Mouse (Mus musculus): Measurements from ENCODE around the gene Nlgn1. TPM values are rescaled to one million over a fixed set of nuclear protein-coding genes. Genes with fewer than 3 reads are reported as not detected.

Nlgn1 gene
- polyA plus RNA-seq, 1 experiment from 2014 or later = 0.50 TPM

DNA sequence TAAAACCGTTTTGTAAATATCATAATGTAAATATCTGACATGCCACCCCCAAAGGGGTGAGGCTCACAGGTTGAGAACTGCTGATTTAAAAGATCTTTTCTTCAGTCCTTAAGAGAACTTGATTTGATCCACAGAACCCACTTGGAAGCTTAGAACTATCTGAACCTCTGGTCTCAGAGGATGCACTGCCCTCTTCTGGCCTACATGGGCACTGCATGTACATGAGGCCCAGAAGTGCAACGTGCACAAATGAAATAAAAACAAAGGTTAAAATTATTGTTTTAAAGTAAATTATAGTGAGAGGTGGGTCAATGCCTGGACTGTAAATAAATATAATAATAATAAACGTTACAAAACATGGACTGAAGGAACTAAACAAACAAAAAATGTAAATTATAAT is 657.2 kb downstream of the Nlgn1 start:
- 51% methylated on average over 3 of the region's 3 CpGs for WGBS
- H3K36me3 ChIP-seq (ENCODE audit: insufficient read depth, low read length) = no peaks in the 10 kb centered on the region
- H3K9me3 ChIP-seq (ENCODE audit: low read length) = no peaks in the 10 kb centered on the region
- H3K27ac ChIP-seq (ENCODE audit: low read length) = no peak overlapping the region
- H3K4me3 ChIP-seq (ENCODE audit: low read depth, low read length) = no peak overlapping the region
- H3K4me2 ChIP-seq (replicated peaks; ENCODE audit: low read depth, low read length) = no peak overlapping the region
- TF ChIP-seq EP300 (IDR thresholded peaks at IDR 0.05) (no peak), CTCF (IDR thresholded peaks at IDR 0.05) (peak; percentile 73)
- H3K27me3 ChIP-seq (replicated peaks; ENCODE audit: insufficient read depth, low read length) = no peaks in the 10 kb centered on the region
- DNase-seq (ENCODE audit: low spot score) (peak; percentile 6), ATAC-seq (no peak)
- no peaks in the 10 kb centered on the region for H3K4me1 ChIP-seq (ENCODE audit: insufficient read depth, low read depth, low read length)
- H3K9ac ChIP-seq (replicated peaks; ENCODE audit: low read depth) = no peak overlapping the region

DNA sequence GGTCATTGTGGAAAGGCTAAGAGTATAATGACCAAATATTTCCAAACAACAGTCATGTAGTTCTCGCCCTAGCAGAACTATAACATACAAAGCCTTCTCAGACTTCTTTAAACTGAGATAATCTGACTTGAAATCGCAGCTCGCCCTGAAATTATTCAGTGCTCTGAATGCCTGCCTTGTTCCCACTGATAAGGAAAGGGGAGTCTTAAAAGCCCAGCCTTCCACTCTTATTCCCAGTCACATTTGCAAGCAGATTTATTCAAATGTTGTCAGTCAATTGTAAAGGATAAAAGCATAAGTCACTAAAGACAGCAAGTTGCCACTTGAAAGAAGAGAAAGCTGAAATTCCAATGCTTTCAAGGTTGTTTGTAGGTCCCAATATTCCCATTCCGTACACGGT is 658.9 kb downstream of the Nlgn1 start:
- ATAC-seq (no peak), DNase-seq (ENCODE audit: low spot score) (no peak)
- H3K27me3 ChIP-seq (replicated peaks; ENCODE audit: insufficient read depth, low read length) = no peaks in the 10 kb centered on the region
- no peaks in the 10 kb centered on the region for H3K9me3 ChIP-seq (ENCODE audit: low read length)
- H3K27ac ChIP-seq (ENCODE audit: low read length) = no peak overlapping the region
- no peak overlapping the region for H3K9ac ChIP-seq (replicated peaks; ENCODE audit: low read depth)
- no peak overlapping the region for H3K4me3 ChIP-seq (ENCODE audit: low read depth, low read length)
- H3K4me2 ChIP-seq (replicated peaks; ENCODE audit: low read depth, low read length) = no peak overlapping the region
- H3K4me1 ChIP-seq (ENCODE audit: insufficient read depth, low read depth, low read length) = no peaks in the 10 kb centered on the region
- TF ChIP-seq CTCF (IDR thresholded peaks at IDR 0.05) (no peak), EP300 (IDR thresholded peaks at IDR 0.05) (no peak)
- no peaks in the 10 kb centered on the region for H3K36me3 ChIP-seq (ENCODE audit: insufficient read depth, low read length)
- 39% methylated on average over 5 of the region's 5 CpGs for WGBS

DNA sequence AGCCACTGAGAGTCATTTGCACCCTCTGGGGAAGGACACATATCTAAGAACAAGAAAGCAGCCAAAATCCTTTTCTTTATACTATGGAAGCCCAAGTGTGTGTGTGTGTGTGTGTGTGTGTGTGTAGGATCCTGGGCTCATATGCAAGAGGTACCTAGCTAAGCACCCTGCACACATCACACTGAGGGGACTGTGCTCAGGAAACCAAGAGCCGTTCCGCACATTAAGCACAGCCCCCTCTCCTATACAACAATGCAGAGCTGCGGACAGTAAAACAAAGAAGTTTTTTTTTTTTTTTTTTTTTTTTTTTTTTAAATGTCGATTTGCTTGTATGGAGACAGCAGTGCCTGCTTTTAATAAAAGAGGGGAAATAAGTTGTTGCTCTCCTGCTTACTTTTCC is 659.5 kb downstream of the Nlgn1 start:
- WGBS = 63% methylated on average over 4 of the region's 4 CpGs
- no peak for ATAC-seq

DNA sequence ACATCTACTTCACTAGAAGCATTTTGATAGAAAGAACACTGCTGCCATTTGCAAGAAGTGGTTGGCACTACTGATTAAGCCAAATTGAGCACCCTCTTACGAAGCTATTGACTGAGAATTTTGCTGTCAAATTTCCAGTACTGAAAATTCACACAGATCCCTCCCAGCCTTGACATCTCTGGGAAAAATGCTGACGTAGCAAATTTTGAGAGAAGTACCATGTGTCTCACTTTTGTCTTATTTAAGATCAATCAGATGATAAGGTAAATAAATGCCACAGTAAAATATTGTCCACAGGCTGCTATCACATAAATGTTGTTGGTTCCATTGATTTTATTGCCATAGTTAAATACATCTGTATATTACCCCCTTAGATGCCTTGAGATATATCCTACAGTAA is 668.8 kb downstream of the Nlgn1 start:
- Histone ChIP-seq H3K9me3 (ENCODE audit: low read length) (no peaks in the 10 kb centered on the region), H3K4me1 (ENCODE audit: insufficient read depth, low read depth, low read length) (no peaks in the 10 kb centered on the region), H3K27me3 (replicated peaks; ENCODE audit: insufficient read depth, low read length) (no peaks in the 10 kb centered on the region), H3K4me3 (ENCODE audit: low read depth, low read length) (no peak overlapping the region), H3K4me2 (replicated peaks; ENCODE audit: low read depth, low read length) (no peak overlapping the region), H3K9ac (replicated peaks; ENCODE audit: low read depth) (no peak overlapping the region), H3K36me3 (ENCODE audit: insufficient read depth, low read length) (no peaks in the 10 kb centered on the region), H3K27ac (ENCODE audit: low read length) (no peak overlapping the region)
- WGBS = 65% methylated on average over 2 of the region's 2 CpGs
- ATAC-seq (no peak), DNase-seq (ENCODE audit: low spot score) (no peak)
- no peak for TF ChIP-seq CTCF (IDR thresholded peaks at IDR 0.05)
- no peak for TF ChIP-seq EP300 (IDR thresholded peaks at IDR 0.05)

More for the DNA sequence above, 659.5 kb downstream of the Nlgn1 start:
- Histone ChIP-seq H3K27me3 (replicated peaks; ENCODE audit: insufficient read depth, low read length) (no peaks in the 10 kb centered on the region), H3K9ac (replicated peaks; ENCODE audit: low read depth) (no peak overlapping the region), H3K4me3 (ENCODE audit: low read depth, low read length) (no peak overlapping the region), H3K4me1 (ENCODE audit: insufficient read depth, low read depth, low read length) (no peaks in the 10 kb centered on the region), H3K4me2 (replicated peaks; ENCODE audit: low read depth, low read length) (no peak overlapping the region), H3K27ac (ENCODE audit: low read length) (no peak overlapping the region), H3K36me3 (ENCODE audit: insufficient read depth, low read length) (no peaks in the 10 kb centered on the region), H3K9me3 (ENCODE audit: low read length) (no peaks in the 10 kb centered on the region)
- TF ChIP-seq CTCF (IDR thresholded peaks at IDR 0.05) (no peak), EP300 (IDR thresholded peaks at IDR 0.05) (no peak)
- no peak for DNase-seq (ENCODE audit: low spot score)

DNA sequence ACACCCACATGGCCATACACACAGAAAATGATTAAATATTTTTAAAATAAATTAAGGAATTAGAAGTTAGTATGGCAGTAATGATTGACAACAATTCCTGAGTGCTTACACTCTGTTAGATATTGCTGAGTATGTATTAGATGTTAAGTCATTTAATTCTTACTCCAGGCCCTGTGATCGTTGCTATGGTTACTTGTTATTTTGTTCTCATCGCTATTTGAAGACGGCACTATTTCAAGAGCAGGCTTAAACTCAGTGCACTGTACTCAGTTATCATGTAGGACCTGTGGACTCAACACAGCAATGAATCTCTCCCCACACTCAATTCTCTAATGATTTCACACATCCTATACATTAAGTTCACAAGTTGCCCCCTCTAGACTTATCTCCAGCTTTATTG is 672.0 kb downstream of the Nlgn1 start:
- Histone ChIP-seq H3K36me3 (ENCODE audit: insufficient read depth, low read length) (no peaks in the 10 kb centered on the region), H3K4me2 (replicated peaks; ENCODE audit: low read depth, low read length) (no peak overlapping the region), H3K9ac (replicated peaks; ENCODE audit: low read depth) (no peak overlapping the region), H3K4me1 (ENCODE audit: insufficient read depth, low read depth, low read length) (no peaks in the 10 kb centered on the region), H3K4me3 (ENCODE audit: low read depth, low read length) (no peak overlapping the region), H3K9me3 (ENCODE audit: low read length) (no peaks in the 10 kb centered on the region), H3K27me3 (replicated peaks; ENCODE audit: insufficient read depth, low read length) (no peaks in the 10 kb centered on the region), H3K27ac (ENCODE audit: low read length) (no peak overlapping the region)
- 80% methylated on average over 3 of the region's 3 CpGs for WGBS
- no peak for TF ChIP-seq EP300 (IDR thresholded peaks at IDR 0.05)
- TF ChIP-seq CTCF (IDR thresholded peaks at IDR 0.05) = no peak
- ATAC-seq (no peak), DNase-seq (ENCODE audit: low spot score) (no peak)

DNA sequence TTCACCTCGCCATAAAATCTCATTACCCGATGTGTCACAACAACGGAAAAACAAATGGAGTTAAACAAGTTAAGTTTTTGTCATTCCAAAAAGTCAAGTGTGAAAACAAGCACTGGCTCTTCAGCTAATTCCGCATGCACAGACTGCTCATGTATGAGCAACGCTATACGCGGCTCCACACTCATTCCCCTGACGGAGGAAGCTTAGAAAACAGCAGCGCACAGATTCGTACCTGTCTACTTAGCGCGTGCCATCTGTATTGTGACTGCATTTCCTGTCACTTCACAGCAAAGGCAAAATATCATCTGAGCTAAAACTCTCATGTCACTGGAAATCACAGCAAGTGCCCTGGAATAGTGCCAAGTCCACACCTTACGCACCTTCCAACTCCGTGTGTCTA is 674.3 kb downstream of the Nlgn1 start:
- no peak for DNase-seq (ENCODE audit: low spot score)
- TF ChIP-seq CTCF (IDR thresholded peaks at IDR 0.05) (no peak), EP300 (IDR thresholded peaks at IDR 0.05) (no peak)
- Histone ChIP-seq H3K9me3 (ENCODE audit: low read length) (no peaks in the 10 kb centered on the region), H3K4me3 (ENCODE audit: low read depth, low read length) (no peak overlapping the region), H3K27me3 (replicated peaks; ENCODE audit: insufficient read depth, low read length) (no peaks in the 10 kb centered on the region), H3K27ac (ENCODE audit: low read length) (no peak overlapping the region), H3K4me2 (replicated peaks; ENCODE audit: low read depth, low read length) (no peak overlapping the region), H3K4me1 (ENCODE audit: insufficient read depth, low read depth, low read length) (no peaks in the 10 kb centered on the region), H3K9ac (replicated peaks; ENCODE audit: low read depth) (no peak overlapping the region), H3K36me3 (ENCODE audit: insufficient read depth, low read length) (no peaks in the 10 kb centered on the region)
- ATAC-seq = no peak
- WGBS = 87% methylated on average over 14 of the region's 14 CpGs

DNA sequence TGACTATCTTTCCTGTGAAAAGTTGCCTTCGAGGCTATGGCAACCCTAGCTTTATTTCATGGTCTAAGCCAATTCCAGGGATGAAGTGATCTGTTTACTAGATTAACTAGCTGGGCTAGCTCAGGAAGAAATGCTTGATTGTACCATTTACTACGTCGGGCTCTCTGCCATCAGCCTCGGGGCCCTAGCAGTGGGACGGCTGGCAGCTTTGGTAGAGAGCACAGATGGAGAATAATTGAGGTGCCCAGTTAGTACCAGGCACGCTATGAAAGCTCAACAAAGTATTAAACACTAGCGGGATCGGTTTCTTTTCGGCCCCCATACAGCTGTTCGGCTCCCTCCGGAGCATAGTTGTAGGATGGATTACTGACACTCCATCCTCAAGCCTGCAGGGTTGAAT is 675.2 kb downstream of the Nlgn1 start:
- no peaks in the 10 kb centered on the region for H3K27me3 ChIP-seq (replicated peaks; ENCODE audit: insufficient read depth, low read length)
- H3K9me3 ChIP-seq (ENCODE audit: low read length) = no peaks in the 10 kb centered on the region
- no peak overlapping the region for H3K4me3 ChIP-seq (ENCODE audit: low read depth, low read length)
- H3K9ac ChIP-seq (replicated peaks; ENCODE audit: low read depth) = no peak overlapping the region
- ATAC-seq = no peak
- no peak overlapping the region for H3K4me2 ChIP-seq (replicated peaks; ENCODE audit: low read depth, low read length)
- TF ChIP-seq CTCF (IDR thresholded peaks at IDR 0.05) = no peak
- no peak for TF ChIP-seq EP300 (IDR thresholded peaks at IDR 0.05)
- no peak overlapping the region for H3K27ac ChIP-seq (ENCODE audit: low read length)
- H3K36me3 ChIP-seq (ENCODE audit: insufficient read depth, low read length) = no peaks in the 10 kb centered on the region
- H3K4me1 ChIP-seq (ENCODE audit: insufficient read depth, low read depth, low read length) = no peaks in the 10 kb centered on the region
- no peak for DNase-seq (ENCODE audit: low spot score)
- 89% methylated on average over 11 of the region's 11 CpGs for WGBS

All from lung, postnatal 0 days (tissue).